Mouse (Mus musculus): ENCODE results near the gene Klhl5.

DNA sequence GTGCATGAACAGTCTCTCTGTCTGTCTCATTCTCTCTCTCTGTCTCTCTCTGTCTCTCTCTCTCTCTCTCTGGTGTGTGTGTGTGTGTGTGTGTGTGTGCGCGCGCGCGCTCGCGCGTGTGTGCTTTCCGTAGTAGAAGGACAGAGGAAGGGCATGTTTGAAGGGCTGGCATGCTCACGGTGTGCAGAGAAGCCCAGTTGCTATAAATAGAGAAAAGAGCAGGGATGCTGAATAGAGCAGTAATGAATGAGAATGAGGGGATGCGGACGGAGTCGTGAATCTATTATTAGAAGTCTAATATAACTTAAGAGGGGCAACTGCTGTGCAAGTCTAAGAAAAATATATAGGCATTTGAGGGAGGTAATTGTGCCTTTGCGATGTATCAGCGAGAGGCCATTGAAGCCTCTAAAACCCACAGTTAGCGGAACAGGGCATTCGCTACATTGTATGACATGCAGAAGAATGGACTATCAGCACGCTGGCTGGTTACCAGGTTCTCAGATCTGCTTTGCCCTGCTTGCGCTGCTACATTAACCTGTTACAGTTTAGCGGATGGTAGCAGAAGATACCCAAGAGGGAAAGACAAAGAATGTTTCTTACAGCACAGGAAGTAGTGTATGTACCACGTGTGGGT, 73.9 kb downstream of the Klhl5 start:
- TF ChIP-seq POLR2A (IDR thresholded peaks at IDR 0.05; ENCODE audit: control insufficient read depth, extremely low read depth, insufficient read depth, low read length, poor library complexity) (no peak), CTCF (IDR thresholded peaks at IDR 0.05; ENCODE audit: borderline replicate concordance, control insufficient read depth, extremely low read depth, insufficient read depth, low read length, poor library complexity) (no peak)

Data from thymus, adult 2 months (tissue).